Mouse (Mus musculus): ENCODE data around the gene Pnkd. TPM values are rescaled to one million over a fixed set of nuclear protein-coding genes. Genes with fewer than 3 reads are reported as not detected.

Gene Pnkd
- 104 and 107 TPM in 2 replicates for polyA plus RNA-seq (2014; fragmentation: Nextera tagmentation; extraction: Ambion mirVana)

- H3K27me3 ChIP-seq (ENCODE audit: control insufficient read depth, insufficient read depth, low read length) = no peaks in the 10 kb centered on the region
- DNase-seq (ENCODE audit: low spot score) = peak; percentile 100
- H3K27ac ChIP-seq (ENCODE audit: low read depth, low read length) = peak within 1 kb of the TSS; percentile 5; the same call in 1 of the 2 replicates
- H3K4me1 ChIP-seq (ENCODE audit: control insufficient read depth, insufficient read depth, low read length) = peaks cover 9% of the 10 kb centered on the region; the same call in 1 of the 2 replicates
- H3K4me2 ChIP-seq (ENCODE audit: low read depth) = peak within 1 kb of the TSS; percentile 71
- peak within 1 kb of the TSS; percentile 73 for H3K4me3 ChIP-seq (ENCODE audit: low read depth, low read length)
- ATAC-seq (ENCODE audit: insufficient read depth, low FRiP score, low TSS enrichment) = peak; percentile 98
- WGBS = under 1% methylated on average over 56 of the region's 56 CpGs
- no peaks in the 10 kb centered on the region for H3K9me3 ChIP-seq (ENCODE audit: control insufficient read depth, low read length)
- peaks cover 10% of the 10 kb centered on the region for H3K36me3 ChIP-seq (ENCODE audit: control insufficient read depth, insufficient read depth, low read length)
- H3K9ac ChIP-seq (ENCODE audit: low read length) = peak within 1 kb of the TSS; percentile 77
Observed at GRCm38 (mm10) chr1:74284543-74285160, at the start of gene Pnkd, which contains the start of gene Aamp. Gene Pnkd, plus strand, starts transcription at chr1:74284930. Gene Aamp, minus strand, starts transcription at chr1:74284738.

GRCm38 (mm10) chr1:74235938-74236589 lies 48.7 kb upstream of the Pnkd start, which contains the start of gene Arpc2:
Gene Arpc2, plus strand, starts transcription at chr1:74236084.
- Histone ChIP-seq H3K36me3 (ENCODE audit: control insufficient read depth, insufficient read depth, low read length) (no peaks in the 10 kb centered on the region), H3K4me1 (ENCODE audit: control insufficient read depth, insufficient read depth, low read length) (peaks cover 23% of the 10 kb centered on the region; the same call in 1 of the 2 replicates), H3K4me3 (ENCODE audit: low read depth, low read length) (peak within 1 kb of the TSS; percentile 98), H3K9me3 (ENCODE audit: control insufficient read depth, low read length) (no peaks in the 10 kb centered on the region), H3K4me2 (ENCODE audit: low read depth) (peak within 1 kb of the TSS; percentile 78), H3K27ac (ENCODE audit: low read depth, low read length) (peak within 1 kb of the TSS; percentile 75), H3K27me3 (ENCODE audit: control insufficient read depth, insufficient read depth, low read length) (no peaks in the 10 kb centered on the region), H3K9ac (ENCODE audit: low read length) (peak within 1 kb of the TSS; percentile 94)
- ATAC-seq (ENCODE audit: insufficient read depth, low FRiP score, low TSS enrichment) (peak; percentile 90), DNase-seq (ENCODE audit: low spot score) (peak; percentile 99)
- 1% methylated on average over 33 of the region's 55 CpGs for WGBS

- H3K27ac ChIP-seq (ENCODE audit: low read depth, low read length) = peak overlapping the region; percentile 75
- peak overlapping the region; percentile 94 for H3K9ac ChIP-seq (ENCODE audit: low read length)
Observed at GRCm38 (mm10) chr1:74236590-74237317, 48.0 kb upstream of the Pnkd start.

GRCm38 (mm10) chr1:74237671-74238070 lies 47.1 kb upstream of the Pnkd start:
- peak overlapping the region; percentile 78 for H3K4me2 ChIP-seq (ENCODE audit: low read depth)
- no peak for ATAC-seq (ENCODE audit: insufficient read depth, low FRiP score, low TSS enrichment)
- H3K9ac ChIP-seq (ENCODE audit: low read length) = peak overlapping the region; percentile 94
- H3K4me3 ChIP-seq (ENCODE audit: low read depth, low read length) = peak overlapping the region; percentile 98
- 48% methylated on average over 5 of the region's 5 CpGs for WGBS
- H3K36me3 ChIP-seq (ENCODE audit: control insufficient read depth, insufficient read depth, low read length) = no peaks in the 10 kb centered on the region
- H3K27me3 ChIP-seq (ENCODE audit: control insufficient read depth, insufficient read depth, low read length) = no peaks in the 10 kb centered on the region
- no peak overlapping the region for H3K27ac ChIP-seq (ENCODE audit: low read depth, low read length)
- no peaks in the 10 kb centered on the region for H3K9me3 ChIP-seq (ENCODE audit: control insufficient read depth, low read length)
- DNase-seq (ENCODE audit: low spot score) = no peak
- H3K4me1 ChIP-seq (ENCODE audit: control insufficient read depth, insufficient read depth, low read length) = peaks cover 23% of the 10 kb centered on the region; the same call in 1 of the 2 replicates

More at GRCm38 (mm10) chr1:74236590-74237317, 48.0 kb upstream of the Pnkd start:
- H3K9me3 ChIP-seq (ENCODE audit: control insufficient read depth, low read length) = no peaks in the 10 kb centered on the region
- no peaks in the 10 kb centered on the region for H3K36me3 ChIP-seq (ENCODE audit: control insufficient read depth, insufficient read depth, low read length)
- peaks cover 23% of the 10 kb centered on the region; the same call in 1 of the 2 replicates for H3K4me1 ChIP-seq (ENCODE audit: control insufficient read depth, insufficient read depth, low read length)
- H3K27me3 ChIP-seq (ENCODE audit: control insufficient read depth, insufficient read depth, low read length) = no peaks in the 10 kb centered on the region
- under 1% methylated on average over 37 of the region's 57 CpGs for WGBS
- peak; percentile 45 for ATAC-seq (ENCODE audit: insufficient read depth, low FRiP score, low TSS enrichment)
- no peak for DNase-seq (ENCODE audit: low spot score)
- peak overlapping the region; percentile 98 for H3K4me3 ChIP-seq (ENCODE audit: low read depth, low read length)
- peak overlapping the region; percentile 78 for H3K4me2 ChIP-seq (ENCODE audit: low read depth)

- Histone ChIP-seq H3K4me3 (ENCODE audit: low read depth, low read length) (peak overlapping the region; percentile 98), H3K4me1 (ENCODE audit: control insufficient read depth, insufficient read depth, low read length) (peaks cover 23% of the 10 kb centered on the region; the same call in 1 of the 2 replicates), H3K27ac (ENCODE audit: low read depth, low read length) (no peak overlapping the region), H3K27me3 (ENCODE audit: control insufficient read depth, insufficient read depth, low read length) (no peaks in the 10 kb centered on the region), H3K36me3 (ENCODE audit: control insufficient read depth, insufficient read depth, low read length) (no peaks in the 10 kb centered on the region), H3K9me3 (ENCODE audit: control insufficient read depth, low read length) (no peaks in the 10 kb centered on the region), H3K4me2 (ENCODE audit: low read depth) (peak overlapping the region; percentile 78), H3K9ac (ENCODE audit: low read length) (no peak overlapping the region)
- no peak for DNase-seq (ENCODE audit: low spot score)
- 76% methylated on average over 1 of the region's 1 CpGs for WGBS
- ATAC-seq (ENCODE audit: insufficient read depth, low FRiP score, low TSS enrichment) = no peak
Observed at GRCm38 (mm10) chr1:74238136-74238535, 46.6 kb upstream of the Pnkd start.

GRCm38 (mm10) chr1:74239162-74239561 lies 45.6 kb upstream of the Pnkd start:
- 80% methylated on average over 7 of the region's 7 CpGs for WGBS
- Histone ChIP-seq H3K9me3 (ENCODE audit: control insufficient read depth, low read length) (no peaks in the 10 kb centered on the region), H3K4me1 (ENCODE audit: control insufficient read depth, insufficient read depth, low read length) (peaks cover 23% of the 10 kb centered on the region; the same call in 1 of the 2 replicates), H3K27me3 (ENCODE audit: control insufficient read depth, insufficient read depth, low read length) (no peaks in the 10 kb centered on the region), H3K36me3 (ENCODE audit: control insufficient read depth, insufficient read depth, low read length) (no peaks in the 10 kb centered on the region), H3K4me2 (ENCODE audit: low read depth) (no peak overlapping the region), H3K9ac (ENCODE audit: low read length) (no peak overlapping the region), H3K4me3 (ENCODE audit: low read depth, low read length) (no peak overlapping the region), H3K27ac (ENCODE audit: low read depth, low read length) (no peak overlapping the region)
- DNase-seq (ENCODE audit: low spot score) (no peak), ATAC-seq (ENCODE audit: insufficient read depth, low FRiP score, low TSS enrichment) (no peak)

GRCm38 (mm10) chr1:74239618-74240017 lies 45.1 kb upstream of the Pnkd start:
- ATAC-seq (ENCODE audit: insufficient read depth, low FRiP score, low TSS enrichment) (no peak), DNase-seq (ENCODE audit: low spot score) (no peak)
- H3K4me1 ChIP-seq (ENCODE audit: control insufficient read depth, insufficient read depth, low read length) = peaks cover 23% of the 10 kb centered on the region; the same call in 1 of the 2 replicates
- no peak overlapping the region for H3K9ac ChIP-seq (ENCODE audit: low read length)
- H3K36me3 ChIP-seq (ENCODE audit: control insufficient read depth, insufficient read depth, low read length) = no peaks in the 10 kb centered on the region
- H3K27ac ChIP-seq (ENCODE audit: low read depth, low read length) = no peak overlapping the region
- H3K27me3 ChIP-seq (ENCODE audit: control insufficient read depth, insufficient read depth, low read length) = no peaks in the 10 kb centered on the region
- no peaks in the 10 kb centered on the region for H3K9me3 ChIP-seq (ENCODE audit: control insufficient read depth, low read length)
- H3K4me3 ChIP-seq (ENCODE audit: low read depth, low read length) = no peak overlapping the region
- no peak overlapping the region for H3K4me2 ChIP-seq (ENCODE audit: low read depth)
- WGBS = 70% methylated on average over 11 of the region's 11 CpGs

- Histone ChIP-seq H3K4me1 (ENCODE audit: control insufficient read depth, insufficient read depth, low read length) (peaks cover 23% of the 10 kb centered on the region; the same call in 1 of the 2 replicates), H3K9me3 (ENCODE audit: control insufficient read depth, low read length) (no peaks in the 10 kb centered on the region), H3K27ac (ENCODE audit: low read depth, low read length) (no peak overlapping the region), H3K4me2 (ENCODE audit: low read depth) (no peak overlapping the region), H3K9ac (ENCODE audit: low read length) (no peak overlapping the region), H3K4me3 (ENCODE audit: low read depth, low read length) (no peak overlapping the region), H3K27me3 (ENCODE audit: control insufficient read depth, insufficient read depth, low read length) (no peaks in the 10 kb centered on the region), H3K36me3 (ENCODE audit: control insufficient read depth, insufficient read depth, low read length) (no peaks in the 10 kb centered on the region)
- ATAC-seq (ENCODE audit: insufficient read depth, low FRiP score, low TSS enrichment) (no peak), DNase-seq (ENCODE audit: low spot score) (no peak)
- 82% methylated on average over 6 of the region's 6 CpGs for WGBS
Observed at GRCm38 (mm10) chr1:74240311-74240710, 44.4 kb upstream of the Pnkd start.

Measured in neural tube, embryonic 11.5 days (tissue).